ENCODE assay signal across 11 mouse cellular contexts in the genomic region with DNA sequence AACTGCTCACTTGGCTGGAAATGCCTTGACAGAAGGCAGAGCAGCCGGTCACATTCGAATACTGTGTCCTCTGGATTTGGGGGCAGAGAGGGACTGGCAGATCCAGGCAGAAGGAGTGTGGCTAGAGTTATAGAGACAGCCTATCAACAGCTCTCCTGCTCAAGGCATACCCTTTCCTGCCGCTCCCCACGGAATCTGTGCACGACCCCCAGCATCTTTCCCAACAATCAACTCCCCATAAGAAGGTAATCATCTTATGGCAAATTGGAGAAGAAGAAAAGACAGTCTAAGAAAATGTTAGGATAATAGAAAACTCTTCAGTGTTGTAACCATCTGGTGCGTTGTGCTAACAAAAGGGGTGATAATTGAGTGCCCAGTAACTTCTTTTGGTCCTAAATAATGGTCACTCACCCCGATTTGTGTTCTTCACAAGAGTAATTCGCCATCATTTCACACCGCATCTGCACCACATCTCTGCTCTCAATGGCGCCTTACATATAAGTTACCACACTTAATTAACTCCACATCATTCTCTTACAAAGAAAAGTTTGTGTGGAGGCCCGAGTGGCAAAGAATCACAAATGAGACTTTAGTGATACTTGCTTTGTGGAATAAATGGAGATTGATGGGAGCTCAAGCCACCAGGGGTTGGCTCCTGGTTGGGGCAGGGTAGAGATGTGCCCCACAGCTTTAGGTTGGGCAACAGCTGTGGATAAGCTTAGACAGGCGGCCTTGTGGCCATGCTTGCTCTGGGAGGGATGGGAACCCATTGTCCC.
DNase-seq lines count a peak whose midpoint lies in the region; ATAC-seq and TF ChIP-seq lines count a peak whose summit lies in the region.
"Had no signal": no experiment of that assay in that cellular context is flagged by ENCODE, and none has a peak within 500 bp of the region (broad histone marks: within the 10 kb centered on the region; RNA-seq: fewer than 3 reads in every experiment).

No protein-coding gene starts in this region.

- H3K4me2 ChIP-seq in forebrain, postnatal 0 days (ENCODE audit: low read depth) = peak overlapping the region; percentile 37; the same call in 1 of the 2 replicates
- no peak overlapping the region for H3K4me2 ChIP-seq in midbrain, embryonic 15.5 days
- no peak overlapping the region for H3K4me2 ChIP-seq in stomach, postnatal 0 days (replicated peaks; ENCODE audit: low read depth)
- H3K4me2 ChIP-seq: liver, embryonic 13.5 days had no signal

- H3K9ac ChIP-seq in forebrain, postnatal 0 days = no peak overlapping the region
- H3K9ac ChIP-seq in midbrain, embryonic 15.5 days = no peak overlapping the region
- no peak overlapping the region for H3K9ac ChIP-seq in stomach, postnatal 0 days (ENCODE audit: low read length)
- H3K9ac ChIP-seq: liver, embryonic 13.5 days had no signal

- no peak overlapping the region for H3K4me3 ChIP-seq in forebrain, postnatal 0 days (ENCODE audit: low read depth, low read length)
- no peak overlapping the region for H3K4me3 ChIP-seq in midbrain, embryonic 15.5 days
- H3K4me3 ChIP-seq in stomach, postnatal 0 days (ENCODE audit: low read depth, low read length) = no peak overlapping the region
- H3K4me3 ChIP-seq: liver, embryonic 13.5 days had no signal

- 12% methylated on average over 12 of the region's 12 CpGs for WGBS in forebrain, postnatal 0 days
- 14% methylated on average over 12 of the region's 12 CpGs for WGBS in midbrain, embryonic 15.5 days
- 75% methylated on average over 12 of the region's 12 CpGs for WGBS in stomach, postnatal 0 days

- no peak for TF ChIP-seq EP300 in stomach, postnatal 0 days (optimal IDR thresholded peaks at IDR 0.05)

- peak; percentile 70 for ATAC-seq in forebrain, postnatal 0 days
- peak; percentile 67; the same call in 1 of the 2 replicates for ATAC-seq in midbrain, embryonic 15.5 days (replicated peaks)
- no peak for ATAC-seq in stomach, postnatal 0 days (ENCODE audit: low FRiP score, low TSS enrichment)

- H3K36me3 ChIP-seq in forebrain, postnatal 0 days (ENCODE audit: insufficient read depth) = no peaks in the 10 kb centered on the region
- no peaks in the 10 kb centered on the region for H3K36me3 ChIP-seq in midbrain, embryonic 15.5 days (replicated peaks)
- no peaks in the 10 kb centered on the region for H3K36me3 ChIP-seq in stomach, postnatal 0 days (ENCODE audit: control insufficient read depth, insufficient read depth, low read length)
- H3K36me3 ChIP-seq: liver, embryonic 13.5 days had no signal

- no peak for TF ChIP-seq CTCF in brain, embryonic 14.5 days (IDR thresholded peaks at IDR 0.05; ENCODE audit: borderline replicate concordance, extremely low read depth, insufficient read depth, insufficient read length)
- TF ChIP-seq CTCF in forebrain, postnatal 0 days (IDR thresholded peaks at IDR 0.05; ENCODE audit: low read depth) = no peak
- TF ChIP-seq CTCF in stomach, postnatal 0 days (IDR thresholded peaks at IDR 0.05; ENCODE audit: low read depth) = no peak

- peaks cover 4% of the 10 kb centered on the region for H3K27me3 ChIP-seq in forebrain, postnatal 0 days (ENCODE audit: insufficient read depth, low read length)
- peaks cover 16% of the 10 kb centered on the region; the same call in 1 of the 2 replicates for H3K27me3 ChIP-seq in midbrain, embryonic 15.5 days (replicated peaks)
- H3K27me3 ChIP-seq in stomach, postnatal 0 days (ENCODE audit: control insufficient read depth, insufficient read depth, low read length) = no peaks in the 10 kb centered on the region
- H3K27me3 ChIP-seq: liver, embryonic 13.5 days had no signal

- no peak overlapping the region for H3K27ac ChIP-seq in forebrain, postnatal 0 days (ENCODE audit: low read depth, low read length)
- no peak overlapping the region for H3K27ac ChIP-seq in midbrain, embryonic 15.5 days
- no peak overlapping the region for H3K27ac ChIP-seq in stomach, postnatal 0 days (replicated peaks)
- H3K27ac ChIP-seq: left cerebral cortex, adult 2 months; liver, embryonic 13.5 days had no signal

- peaks cover 15% of the 10 kb centered on the region for H3K4me1 ChIP-seq in forebrain, postnatal 0 days (ENCODE audit: insufficient read depth)
- H3K4me1 ChIP-seq in midbrain, embryonic 15.5 days = peaks cover 25% of the 10 kb centered on the region
- H3K4me1 ChIP-seq in stomach, postnatal 0 days (replicated peaks; ENCODE audit: control insufficient read depth, insufficient read depth) = no peaks in the 10 kb centered on the region
- H3K4me1 ChIP-seq: liver, embryonic 13.5 days had no signal

- TF ChIP-seq POLR2A in brain, embryonic 14.5 days (IDR thresholded peaks at IDR 0.05; ENCODE audit: borderline replicate concordance, extremely low read depth, insufficient read depth, insufficient read length, poor library complexity, severe bottlenecking) = no peak

- H3K9me3 ChIP-seq in forebrain, postnatal 0 days (ENCODE audit: low read length) = no peaks in the 10 kb centered on the region
- no peaks in the 10 kb centered on the region for H3K9me3 ChIP-seq in midbrain, embryonic 15.5 days
- no peaks in the 10 kb centered on the region for H3K9me3 ChIP-seq in stomach, postnatal 0 days (ENCODE audit: control insufficient read depth, low read length)
- H3K9me3 ChIP-seq: liver, embryonic 13.5 days had no signal

- DNase-seq in brain, adult 2 months (ENCODE audit: low read depth, low spot score) = peak; percentile 42
- peak; percentile 78 for DNase-seq in brain, embryonic 14.5 days (ENCODE audit: low read depth)
- peak; percentile 45 for DNase-seq in forebrain, postnatal 0 days
- DNase-seq in gastrocnemius, postnatal 4 days (ENCODE audit: low spot score in 2 of 2) = no peak
- no peak for DNase-seq in stomach, postnatal 0 days (ENCODE audit: low spot score)
- DNase-seq in right cerebral cortex, postnatal 25 days = no peak
- DNase-seq: gastrocnemius, postnatal 25 days; kidney, postnatal 25 days; liver, embryonic 13.5 days had no signal

Comparison
In these comparisons a context has a peak if more than half of its experiments do, and no peak if none do; other contexts are left out.
1. DNase-seq: peak in brain, adult 2 months (single experiment), brain, embryonic 14.5 days (single experiment) and forebrain, postnatal 0 days (single experiment); none in gastrocnemius, postnatal 4 days (0 of 2), stomach, postnatal 0 days (single experiment) and right cerebral cortex, postnatal 25 days (single experiment).